Mouse (Mus musculus): ENCODE results near the gene Tgfbr3l.
A peak's percentile ranks its signal among the peaks of the same experiment; 100 is the strongest.
"Not testable (repeated sequence)": the region's sequence is repeated elsewhere in the genome, so short reads cannot be mapped to it uniquely, and the experiment has no call there.

The Tgfbr3l gene

GRCm38 (mm10) chr8:4237814-4238433, 10.1 kb upstream of the Tgfbr3l start:
- DNase-seq (ENCODE audit: low read depth, low spot score), result no peak

- peak; percentile 100 for DNase-seq (ENCODE audit: low read depth, low spot score)
Measured at GRCm38 (mm10) chr8:4238434-4239192, 9.4 kb upstream of the Tgfbr3l start, which contains the start of the genes Map2k7 and Gm49320. Gene Map2k7 (plus strand): TSS chr8:4238740. Gene Gm49320 (plus strand): TSS chr8:4238865.

GRCm38 (mm10) chr8:4239193-4239890, 8.7 kb upstream of the Tgfbr3l start:
- DNase-seq (ENCODE audit: low read depth, low spot score), result no peak

GRCm38 (mm10) chr8:4245061-4245460, 3.0 kb upstream of the Tgfbr3l start:
- DNase-seq (ENCODE audit: low read depth, low spot score), result no peak

- DNase-seq (ENCODE audit: low read depth, low spot score), result no peak
Measured at GRCm38 (mm10) chr8:4245737-4246136, 2.3 kb upstream of the Tgfbr3l start.

- no peak for DNase-seq (ENCODE audit: low read depth, low spot score)
Measured at GRCm38 (mm10) chr8:4247241-4247640, 773 bp upstream of the Tgfbr3l start.

GRCm38 (mm10) chr8:4249213-4249612, 1.2 kb downstream of the Tgfbr3l start:
- no peak for DNase-seq (ENCODE audit: low read depth, low spot score)

- peak; percentile 67 for DNase-seq (ENCODE audit: low read depth, low spot score)
Measured at GRCm38 (mm10) chr8:4250306-4250970, 2.4 kb downstream of the Tgfbr3l start.

- no peak for DNase-seq (ENCODE audit: low read depth, low spot score)
Measured at GRCm38 (mm10) chr8:4252116-4252760, 4.2 kb downstream of the Tgfbr3l start.

- DNase-seq (ENCODE audit: low read depth, low spot score), result peak; percentile 94
Measured at GRCm38 (mm10) chr8:4252934-4253841, 5.2 kb downstream of the Tgfbr3l start, which contains the start of gene Snapc2. Gene Snapc2 (plus strand): TSS chr8:4253080.

GRCm38 (mm10) chr8:4254001-4254400, 6.0 kb downstream of the Tgfbr3l start:
- no peak for DNase-seq (ENCODE audit: low read depth, low spot score)

- not testable (repeated sequence) for DNase-seq (ENCODE audit: low read depth, low spot score)
Measured at GRCm38 (mm10) chr8:4255471-4255870, 7.5 kb downstream of the Tgfbr3l start.

- DNase-seq (ENCODE audit: low read depth, low spot score), result no peak
Measured at GRCm38 (mm10) chr8:4256911-4257310, 8.9 kb downstream of the Tgfbr3l start.

- DNase-seq (ENCODE audit: low read depth, low spot score), result no peak
Measured at GRCm38 (mm10) chr8:4257350-4257749, 9.3 kb downstream of the Tgfbr3l start.

GRCm38 (mm10) chr8:4258233-4258632, 10.2 kb downstream of the Tgfbr3l start:
- DNase-seq (ENCODE audit: low read depth, low spot score), result peak; percentile 55

GRCm38 (mm10) chr8:4258678-4259077, 10.7 kb downstream of the Tgfbr3l start:
- DNase-seq (ENCODE audit: low read depth, low spot score), result no peak

GRCm38 (mm10) chr8:4259125-4259804, 11.3 kb downstream of the Tgfbr3l start, which contains the start of gene Ctxn1:
Gene Ctxn1 (minus strand): TSS chr8:4259274.
- DNase-seq (ENCODE audit: low read depth, low spot score), result peak; percentile 82

GRCm38 (mm10) chr8:4259805-4260170, 11.8 kb downstream of the Tgfbr3l start:
- no peak for DNase-seq (ENCODE audit: low read depth, low spot score)

- DNase-seq (ENCODE audit: low read depth, low spot score), result no peak
Measured at GRCm38 (mm10) chr8:4263105-4263791, 15.2 kb downstream of the Tgfbr3l start.
